Mouse (Mus musculus) gastrocnemius, postnatal 14 days (tissue): ENCODE measurements around the gene Kitl. TPM values are rescaled to one million over a fixed set of nuclear protein-coding genes. Genes with fewer than 3 reads are reported as not detected.

Source experiments
- DNase-seq: peaks from one replicate; pipeline ENCODE4 v3.0.0; 2021; ENCODE audit warnings: mixed read lengths
- intact Hi-C: fragments of 180-260 bp; cut with DNase I; formaldehyde crosslinking; loops from one replicate; pipeline ENCODE4 v1.15.1; 2025; ENCODE audit warnings: low total_unique reads
- total RNA-seq, 2 experiments: library from RNA; stranded (reverse); gene quantifications; 2 replicates each; pipeline ENCODE4 v1.2.3; 2021

Kitl gene
- total RNA-seq, 2 experiments from 2014 or later: 29.9 to 34.8 TPM

GRCm38 (mm10) chr10:100022090-100022834 lies 6.8 kb downstream of the Kitl start:
- intact Hi-C loops: no loop called here
- no peak for DNase-seq

DNA sequence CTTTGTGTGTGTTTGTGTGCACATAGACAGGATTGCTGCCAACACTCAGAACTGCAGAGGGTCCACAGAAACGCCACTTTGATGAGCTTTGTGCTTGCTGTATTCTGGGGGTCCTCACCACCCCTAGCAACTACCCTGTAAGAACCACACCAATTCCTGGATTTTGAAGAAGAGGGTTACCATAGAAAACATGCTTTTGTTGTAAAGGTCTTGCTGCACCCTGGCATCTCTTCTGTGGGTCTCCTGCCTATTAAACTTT lies 7.3 kb downstream of the Kitl start:
- intact Hi-C loops: no loop called here
- no peak for DNase-seq

GRCm38 (mm10) chr10:100025665-100026064 lies 10.2 kb downstream of the Kitl start:
- intact Hi-C loops: no loop called here
- no peak for DNase-seq

GRCm38 (mm10) chr10:100026778-100027177 lies 11.3 kb downstream of the Kitl start:
- intact Hi-C loops: no loop called here

GRCm38 (mm10) chr10:100030385-100030784 lies 15.0 kb downstream of the Kitl start:
- intact Hi-C loops: no loop called here
- no peak for DNase-seq

More at GRCm38 (mm10) chr10:100026778-100027177, 11.3 kb downstream of the Kitl start:
- no peak for DNase-seq

DNA sequence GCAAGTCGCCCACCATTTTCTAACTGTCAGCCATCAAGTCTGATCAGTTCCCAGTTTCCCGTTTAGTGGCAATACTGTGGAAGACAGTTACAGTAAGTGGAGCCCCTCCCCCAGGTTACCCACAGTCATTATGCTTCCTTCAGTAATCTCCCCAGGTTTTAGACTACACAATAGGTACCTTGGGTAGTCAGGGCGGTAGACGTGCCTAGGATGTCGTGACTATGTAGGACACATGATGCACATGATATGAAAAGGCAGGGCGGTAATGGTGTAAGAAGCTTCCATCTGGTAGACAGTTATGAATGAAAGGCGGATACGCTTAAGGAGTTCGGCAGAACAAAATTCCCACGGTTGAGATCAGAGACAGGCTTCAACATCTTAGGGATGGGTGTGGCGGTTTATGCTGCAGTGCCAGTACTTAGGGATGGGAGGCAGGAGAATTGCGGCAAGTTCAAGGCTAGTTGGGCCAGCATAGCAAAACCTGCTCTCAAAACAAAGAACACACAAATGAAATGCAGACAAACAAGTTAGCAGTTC lies 15.6 kb downstream of the Kitl start:
- DNase-seq: no peak
- intact Hi-C loops: no loop called here

GRCm38 (mm10) chr10:100031631-100032030 lies 16.2 kb downstream of the Kitl start:
- DNase-seq: no peak
- intact Hi-C loops: no loop called here

GRCm38 (mm10) chr10:100032566-100032965 lies 17.1 kb downstream of the Kitl start:
- no peak for DNase-seq
- intact Hi-C loops: no loop called here

DNA sequence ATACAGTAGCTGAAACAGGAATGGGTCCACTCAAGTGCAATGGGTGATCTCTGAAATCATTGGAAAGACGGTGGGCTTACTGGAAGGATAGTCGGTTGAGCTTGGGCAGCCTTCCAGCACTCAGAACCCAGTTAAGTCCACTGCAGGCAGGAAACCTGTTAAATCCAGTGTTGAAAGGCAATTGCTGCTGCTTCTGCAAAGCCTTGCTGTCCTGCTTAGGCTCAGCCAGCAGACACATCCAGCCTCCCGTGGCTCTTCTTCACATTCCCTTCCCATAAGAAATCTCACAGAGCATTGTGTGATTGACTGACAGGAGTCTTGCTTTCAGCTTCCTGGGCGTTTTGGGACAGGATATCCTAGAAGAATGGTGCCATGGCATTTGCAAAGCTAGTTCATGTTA lies 20.6 kb downstream of the Kitl start:
- intact Hi-C loops: no loop called here
- DNase-seq: no peak

GRCm38 (mm10) chr10:100038342-100038898 lies 23.0 kb downstream of the Kitl start:
- intact Hi-C loops: no loop called here
- DNase-seq: no peak

DNA sequence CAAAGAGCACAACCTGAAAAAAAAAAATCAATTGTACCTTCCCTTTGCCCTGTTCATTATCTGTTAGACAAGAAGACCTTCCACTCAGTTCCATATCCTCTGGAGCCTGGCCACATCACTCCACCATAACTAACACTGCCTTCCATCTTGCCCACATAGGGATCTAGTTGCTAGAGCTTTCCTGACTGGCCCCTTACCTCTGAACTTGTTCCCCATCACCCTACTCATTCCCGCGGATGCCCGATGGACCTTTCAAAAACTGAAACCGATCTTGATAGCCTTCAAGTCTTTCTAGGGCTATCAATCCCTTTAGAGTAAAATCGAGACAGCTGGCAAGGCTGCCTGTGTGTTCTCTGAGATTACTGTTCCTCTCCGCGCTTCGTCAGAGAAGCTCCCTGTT lies 23.6 kb downstream of the Kitl start:
- no peak for DNase-seq
- intact Hi-C loops: no loop called here

DNA sequence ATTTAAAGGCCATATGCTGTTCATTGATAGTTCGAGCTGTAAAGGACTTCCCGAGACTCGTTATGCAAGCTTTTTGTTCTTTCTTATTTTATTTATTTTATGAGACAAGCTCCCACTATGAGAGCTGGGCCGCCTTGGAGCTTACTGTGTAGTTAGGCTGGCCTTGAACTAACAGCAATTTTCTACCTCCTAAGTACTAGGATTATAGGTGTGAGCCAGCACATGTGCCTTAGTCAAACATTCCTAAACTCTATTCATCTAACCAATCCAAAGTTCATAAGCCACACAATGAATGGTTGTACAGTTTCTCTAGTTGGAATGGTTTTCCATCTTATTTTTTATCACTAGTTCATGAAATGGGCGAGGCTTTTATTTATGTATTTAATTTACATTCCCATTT lies 28.3 kb downstream of the Kitl start:
- DNase-seq: no peak
- intact Hi-C loops: no loop called here

GRCm38 (mm10) chr10:100044153-100044552 lies 28.7 kb downstream of the Kitl start:
- DNase-seq: no peak
- intact Hi-C loops: no loop called here

GRCm38 (mm10) chr10:100051146-100051783 lies 35.8 kb downstream of the Kitl start:
- intact Hi-C loops: no loop called here

GRCm38 (mm10) chr10:100052404-100052803 lies 37.0 kb downstream of the Kitl start:
- intact Hi-C loops: no loop called here
- no peak for DNase-seq

More at GRCm38 (mm10) chr10:100051146-100051783, 35.8 kb downstream of the Kitl start:
- DNase-seq: no peak

DNA sequence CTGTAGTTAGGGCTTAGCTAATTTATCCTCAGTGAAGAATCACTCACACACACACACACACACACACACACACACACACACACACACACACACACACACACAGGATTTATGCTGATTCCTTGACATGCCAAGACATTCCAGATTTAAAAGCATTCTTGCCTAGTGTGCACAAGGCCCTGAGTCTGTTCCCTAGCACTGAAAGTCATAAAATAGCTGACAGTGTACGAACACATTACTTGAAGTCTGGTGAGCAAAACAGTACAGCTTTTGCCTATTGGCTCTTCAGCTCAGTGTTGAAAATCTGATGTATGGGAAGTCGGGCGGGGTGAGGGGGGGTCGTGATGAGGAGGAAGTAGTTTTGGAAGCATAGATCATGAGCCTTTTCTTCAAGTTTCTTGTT lies 37.5 kb downstream of the Kitl start:
- intact Hi-C loops: no loop called here
- no peak for DNase-seq

- intact Hi-C loops: no loop called here
- DNase-seq: no peak
These were observed 38.6 kb downstream of the Kitl start for GRCm38 (mm10) chr10:100054006-100054405.

DNA sequence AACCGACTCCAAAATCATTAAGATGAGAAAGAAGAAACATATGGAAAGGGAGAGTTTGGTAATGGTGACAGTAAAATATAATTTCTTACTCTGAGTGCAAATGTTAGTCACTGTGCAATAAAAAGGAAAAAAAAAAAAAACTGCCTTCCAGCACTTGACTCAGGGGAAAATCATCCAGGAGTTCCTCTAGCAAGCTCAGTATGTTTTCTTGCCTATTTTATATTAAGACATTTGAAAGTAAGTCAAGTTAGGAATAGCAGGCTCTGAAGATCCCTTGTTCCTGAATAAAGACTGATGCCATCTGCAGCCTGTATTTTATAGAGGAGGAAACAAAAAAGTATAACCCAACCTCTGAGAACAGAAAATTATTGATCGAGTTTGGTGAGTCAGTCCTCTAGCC lies 39.7 kb downstream of the Kitl start:
- intact Hi-C loops: no loop called here
- DNase-seq: no peak

- intact Hi-C loops: no loop called here
- no peak for DNase-seq
These were observed 41.7 kb downstream of the Kitl start for GRCm38 (mm10) chr10:100057106-100057623.

DNA sequence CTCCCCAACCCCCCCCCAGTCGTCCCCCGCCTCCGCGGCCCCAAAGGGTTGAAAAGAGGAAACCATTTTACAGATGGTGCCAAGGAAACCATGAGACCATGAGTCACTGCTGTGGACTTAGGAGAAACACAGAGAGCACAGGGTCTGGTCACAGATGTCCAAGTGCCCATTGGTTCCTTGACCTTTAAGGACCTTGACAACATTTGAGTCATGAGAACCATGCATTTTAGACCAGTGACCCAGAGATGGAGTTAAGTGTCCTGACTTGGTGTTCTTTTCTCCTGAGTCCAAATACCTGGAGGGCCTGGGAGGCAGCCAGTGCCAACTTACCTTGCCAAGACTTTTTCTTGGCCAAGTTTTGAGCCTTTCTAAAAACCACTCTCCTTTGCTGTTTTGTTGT lies 43.9 kb downstream of the Kitl start:
- intact Hi-C loops: no loop called here
- no peak for DNase-seq
